Comparison of ENCODE assay signal across 9 mouse cellular contexts in the genomic region with DNA sequence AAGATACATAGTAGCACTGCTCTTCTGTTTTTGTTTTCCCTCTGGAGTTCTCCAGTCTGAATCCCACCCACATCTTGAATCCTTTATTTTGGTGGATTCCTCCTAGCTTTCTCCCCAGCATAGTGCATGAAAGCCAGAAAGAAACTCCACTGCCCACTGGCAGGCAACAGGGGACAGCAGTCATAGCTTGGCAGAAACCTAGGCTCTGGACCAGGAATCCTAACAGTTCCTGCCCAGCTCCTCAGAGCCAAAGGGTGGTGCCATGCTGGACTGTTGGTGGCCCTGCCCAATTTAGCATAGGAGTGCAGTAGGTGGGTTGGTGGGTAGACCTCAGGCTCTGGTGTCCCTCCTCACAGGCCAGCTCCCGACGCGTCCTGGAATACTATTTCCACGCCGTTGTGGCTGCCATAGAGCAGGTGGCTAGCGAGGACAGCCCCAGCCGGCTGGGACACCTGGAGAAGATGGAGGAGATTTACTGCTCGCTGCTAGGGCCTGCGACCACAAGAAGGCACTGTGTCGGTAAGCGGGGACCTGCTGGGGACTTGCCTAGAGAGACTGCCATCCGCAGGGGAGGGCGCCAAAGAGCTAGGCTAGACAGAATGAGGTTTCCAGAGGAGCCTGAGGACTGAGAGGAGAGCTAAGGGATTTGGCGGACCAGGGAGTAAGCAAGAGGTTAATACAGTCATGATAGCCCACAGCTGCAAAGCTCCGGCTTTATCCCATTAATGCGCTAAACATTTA. TPM values are rescaled to one million over a fixed set of nuclear protein-coding genes. Genes with fewer than 3 reads are reported as not detected.
DNase-seq lines count a peak whose midpoint lies in the region; TF ChIP-seq lines count a peak whose summit lies in the region.
"Had no signal": no experiment of that assay in that cellular context is flagged by ENCODE, and none has a peak within 500 bp of the region (broad histone marks: within the 10 kb centered on the region; RNA-seq: fewer than 3 reads in every experiment).

No protein-coding gene starts in this region.

- no peak overlapping the region for H3K27ac ChIP-seq in bone marrow, adult 2 months (ENCODE audit: control insufficient read depth, insufficient read depth, low read depth, low read length, poor library complexity)
- H3K27ac ChIP-seq: macrophage had no signal

- H3K4me3 ChIP-seq in bone marrow, adult 2 months (replicated peaks; ENCODE audit: control insufficient read depth, low read depth, low read length): no peak overlapping the region
- H3K4me3 ChIP-seq: erythroblast, embryonic 14.5 days had no signal

- DNase-seq in ovary, postnatal 36 days (ENCODE audit: low spot score): peak; percentile 59
- DNase-seq in ovary, postnatal 10 days (ENCODE audit: low spot score): no peak
- DNase-seq in fibroblast of lung, adult 2 months (ENCODE audit: low read depth): peak; percentile 7
- DNase-seq in kidney, postnatal 10 days: peak; percentile 78
- DNase-seq in lung, postnatal 10 days: peak; percentile 84
- peak; percentile 54 to 70 for DNase-seq in thymus, postnatal 10 days (ENCODE audit: low spot score in 2 of 2)

- no peak for TF ChIP-seq POLR2A in bone marrow, adult 2 months (IDR thresholded peaks at IDR 0.05; ENCODE audit: borderline replicate concordance, control insufficient read depth, low read depth, low read length)

- no peaks in the 10 kb centered on the region for H3K4me1 ChIP-seq in bone marrow, adult 2 months (ENCODE audit: control insufficient read depth, insufficient read depth, low read length)

- TF ChIP-seq CTCF in bone marrow, adult 2 months (IDR thresholded peaks at IDR 0.05; ENCODE audit: control insufficient read depth, insufficient read depth, low read length): peak; percentile 30; the same call in 1 of the 2 replicates

- WGBS in bone marrow, adult 2 months: 52% methylated on average over 16 of the region's 16 CpGs

RNA-seq across cellular contexts. Expression of a gene that starts 24.8 kb away (rescaled TPM):
- polyA plus RNA-seq in bone marrow, adult 2 months (2011; ENCODE audit: insufficient read depth, insufficient read length, low replicate concordance, missing spikeins): 0.97 and 1.1 TPM in 2 replicates
- polyA plus RNA-seq: erythroblast, embryonic 14.5 days; macrophage had no signal

RNA-seq across cellular contexts. Expression of a gene that starts 28.4 kb away (rescaled TPM):
- polyA plus RNA-seq in bone marrow, adult 2 months (2011; ENCODE audit: insufficient read depth, insufficient read length, low replicate concordance, missing spikeins): 12.7 and 47.0 TPM in 2 replicates

RNA-seq across cellular contexts. Expression of a gene that starts 55.6 kb away (rescaled TPM):
- polyA plus RNA-seq in bone marrow, adult 2 months (2011; ENCODE audit: insufficient read depth, insufficient read length, low replicate concordance, missing spikeins): not detected in 2 replicates
- polyA plus RNA-seq: erythroblast, embryonic 14.5 days; macrophage had no signal
